Mouse (Mus musculus) T-cell, adult 66 days (primary cell): ENCODE results near the gene Olfr102. TPM values are rescaled to one million over a fixed set of nuclear protein-coding genes. Genes with fewer than 3 reads are reported as not detected.

Experiments
- total RNA-seq, 2 experiments: library from RNA; stranded (reverse); gene quantifications; 3 replicates in 1 of 2; 4 replicates in 1 of 2; pipeline ENCODE4 v1.2.4; 2023

The Olfr102 gene
- not detected for total RNA-seq

GRCm38 (mm10) chr17:37316954-37317353, at the start of gene Olfr102:
TSS of gene Olfr102 (minus strand) at chr17:37317054.

GRCm38 (mm10) chr17:37359282-37359681, 42.4 kb upstream of the Olfr102 start, which contains the start of gene Olfr104-ps:
TSS of gene Olfr104-ps (plus strand) at chr17:37359582.

GRCm38 (mm10) chr17:37339598-37339997, 22.7 kb upstream of the Olfr102 start, which contains the start of gene Olfr103:
TSS of gene Olfr103 (minus strand) at chr17:37339698.

GRCm38 (mm10) chr17:37304213-37304612, 12.6 kb downstream of the Olfr102 start, which contains the start of gene Olfr101:
TSS of gene Olfr101 (minus strand) at chr17:37304313.

GRCm38 (mm10) chr17:37283360-37283759, 33.5 kb downstream of the Olfr102 start, which contains the start of gene Olfr99:
TSS of gene Olfr99 (minus strand) at chr17:37283460.

GRCm38 (mm10) chr17:37270058-37270701, 46.7 kb downstream of the Olfr102 start, which contains the start of gene H2-M3:
TSS of gene H2-M3 (plus strand) at chr17:37270220.

GRCm38 (mm10) chr17:37263626-37264025, 53.2 kb downstream of the Olfr102 start, which contains the start of gene Olfr98:
TSS of gene Olfr98 (minus strand) at chr17:37263749.

Other genes with a start within 250 kb of the Olfr102 start
- gene Olfr90, start 228.6 kb downstream of the Olfr102 start, total RNA-seq: not detected
- not detected for gene Olfr91, start 218.8 kb downstream of the Olfr102 start, total RNA-seq
- not detected for gene Olfr92, start 197.0 kb downstream of the Olfr102 start, total RNA-seq
- not detected for gene Olfr93, start 155.6 kb downstream of the Olfr102 start, total RNA-seq
- under 1 TPM; 0.61 to 0.65 TPM for gene Ubd, start 123.2 kb downstream of the Olfr102 start, total RNA-seq
- gene Olfr94, start 116.1 kb downstream of the Olfr102 start, total RNA-seq: not detected
- not detected for gene Olfr95, start 103.9 kb downstream of the Olfr102 start, total RNA-seq
- not detected for gene Olfr96, start 96.9 kb downstream of the Olfr102 start, total RNA-seq
- not detected for gene Olfr97, start 79.7 kb downstream of the Olfr102 start, total RNA-seq
- gene Olfr98, start 53.3 kb downstream of the Olfr102 start, total RNA-seq: not detected
- gene H2-M3, start 46.8 kb downstream of the Olfr102 start, total RNA-seq: 10 to 100 TPM; 34.4 to 40.3 TPM
- not detected for gene Olfr99, start 33.6 kb downstream of the Olfr102 start, total RNA-seq
- gene Olfr101, start 12.7 kb downstream of the Olfr102 start, total RNA-seq: not detected
- gene Olfr103, start 22.6 kb upstream of the Olfr102 start, total RNA-seq: not detected
- gene Olfr104-ps, start 42.5 kb upstream of the Olfr102 start, total RNA-seq: not detected
- not detected for gene Olfr105-ps, start 62.0 kb upstream of the Olfr102 start, total RNA-seq
- not detected for gene Olfr106-ps, start 73.3 kb upstream of the Olfr102 start, total RNA-seq
- gene Olfr107, start 82.2 kb upstream of the Olfr102 start, total RNA-seq: not detected
- not detected for gene Olfr108, start 128.4 kb upstream of the Olfr102 start, total RNA-seq
- gene Olfr109, start 141.9 kb upstream of the Olfr102 start, total RNA-seq: not detected
- not detected for gene H2-M2, start 166.5 kb upstream of the Olfr102 start, total RNA-seq
- not detected for gene Olfr110, start 175.4 kb upstream of the Olfr102 start, total RNA-seq
- not detected for gene Olfr111, start 191.0 kb upstream of the Olfr102 start, total RNA-seq